Mouse (Mus musculus) R1 (cell line): ENCODE data around the gene Zc3h15.

ENCODE experiments used
- DNase-seq: peaks from one replicate; pipeline ENCODE4 v3.0.0-alpha.2; 2018; ENCODE audit warnings: low read depth, low spot score

Gene Zc3h15

DNA sequence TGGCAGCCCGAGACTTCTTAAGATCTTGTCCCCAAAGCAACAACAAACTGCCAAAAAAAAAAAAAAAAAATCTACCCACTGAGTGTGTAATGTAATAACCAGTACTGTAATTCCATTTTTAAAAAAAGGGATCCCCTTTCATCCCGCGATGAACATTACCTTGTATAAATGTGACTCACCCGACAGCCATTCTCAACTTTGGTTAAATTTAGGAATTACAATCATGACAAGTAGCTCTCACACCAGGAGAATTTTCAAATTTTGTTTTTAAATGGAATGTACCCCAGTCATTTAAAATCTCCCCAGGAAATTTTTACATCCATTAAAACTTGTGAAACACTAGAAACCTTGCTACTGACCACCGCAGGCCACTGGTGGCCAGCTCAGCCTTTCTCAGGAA is 69.7 kb downstream of the Zc3h15 start:
- no peak for DNase-seq
